Mouse (Mus musculus) embryonic facial prominence, embryonic 10.5 days (tissue): Measurements from ENCODE around the gene Mab21l1. TPM values are rescaled to one million over a fixed set of nuclear protein-coding genes. Genes with fewer than 3 reads are reported as not detected.

Experiments used
- DNase-seq: peaks from one replicate; pipeline ENCODE4 v3.0.0-alpha.2; 2017; ENCODE audit warnings: low spot score
- H3K27ac ChIP-seq: fragments of 300-500 bp; sonication (generic); replicated peaks from 2 replicates; pipeline ENCODE4 v1.5.1; 2016; ENCODE audit warnings: mild to moderate bottlenecking
- H3K27me3 ChIP-seq: fragments of 300-500 bp; sonication (generic); replicated peaks from 2 replicates; pipeline ENCODE4 v1.6.1; 2016; ENCODE audit warnings: low read depth, mild to moderate bottlenecking; ENCODE audit not compliant: poor library complexity, severe bottlenecking
- H3K36me3 ChIP-seq: fragments of 300-500 bp; sonication (generic); replicated peaks from 2 replicates; pipeline ENCODE4 v1.6.1; 2016; ENCODE audit warnings: mild to moderate bottlenecking, moderate library complexity
- H3K4me1 ChIP-seq: fragments of 300-500 bp; sonication (generic); 2 replicates; pipeline ENCODE4 v1.6.1; 2016
- H3K4me3 ChIP-seq: fragments of 300-500 bp; sonication (generic); 2 replicates; pipeline ENCODE4 v1.5.1; 2016; ENCODE audit warnings: mild to moderate bottlenecking, moderate library complexity
- H3K9me3 ChIP-seq: fragments of 300-500 bp; sonication (generic); 2 replicates; pipeline ENCODE4 v1.6.1; 2016; ENCODE audit warnings: mild to moderate bottlenecking
- WGBS: fragments of 180-500 bp; shearing (Covaris S2); methylation state at CpG from one replicate; pipeline ENCODE4 v1.1.7; 2016; 5-methylcytosine and 5-hydroxymethylcytosine counted together
- polyA plus RNA-seq: library from polyadenylated mRNA; unstranded; fragments of >200 nt; fragmentation: Nextera tagmentation; extraction: Ambion mirVana; gene quantifications from 2 replicates; pipeline ENCODE4 v1.2.1, GENCODE M21; 2016

Mab21l1 gene
- polyA plus RNA-seq, 1 experiment from 2014 or later: 62.6 TPM

DNA sequence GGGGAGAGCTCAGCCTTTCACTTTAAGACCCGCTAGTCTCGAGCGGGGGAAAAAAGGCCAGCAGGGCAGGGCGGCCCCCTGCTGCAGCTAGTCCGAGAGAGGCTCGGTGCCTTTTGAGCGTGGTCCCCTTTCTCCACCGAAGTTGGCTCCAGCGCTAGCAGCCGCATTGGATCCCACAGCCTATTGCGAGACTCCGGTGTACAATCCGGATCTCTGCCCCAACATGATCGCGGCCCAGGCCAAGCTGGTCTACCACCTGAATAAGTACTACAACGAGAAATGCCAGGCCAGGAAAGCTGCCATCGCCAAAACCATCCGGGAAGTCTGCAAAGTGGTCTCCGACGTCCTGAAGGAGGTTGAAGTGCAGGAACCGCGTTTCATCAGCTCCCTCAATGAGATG, 461 bp downstream of the Mab21l1 start:
- H3K36me3 ChIP-seq: no peaks in the 10 kb centered on the region
- H3K27me3 ChIP-seq: peaks cover 91% of the 10 kb centered on the region
- DNase-seq: no peak
- no peaks in the 10 kb centered on the region for H3K9me3 ChIP-seq
- H3K27ac ChIP-seq: peak overlapping the region; percentile 93
- peak overlapping the region; percentile 73 for H3K4me3 ChIP-seq
- WGBS: under 1% methylated on average over 22 of the region's 22 CpGs
- H3K4me1 ChIP-seq: peaks cover 61% of the 10 kb centered on the region

DNA sequence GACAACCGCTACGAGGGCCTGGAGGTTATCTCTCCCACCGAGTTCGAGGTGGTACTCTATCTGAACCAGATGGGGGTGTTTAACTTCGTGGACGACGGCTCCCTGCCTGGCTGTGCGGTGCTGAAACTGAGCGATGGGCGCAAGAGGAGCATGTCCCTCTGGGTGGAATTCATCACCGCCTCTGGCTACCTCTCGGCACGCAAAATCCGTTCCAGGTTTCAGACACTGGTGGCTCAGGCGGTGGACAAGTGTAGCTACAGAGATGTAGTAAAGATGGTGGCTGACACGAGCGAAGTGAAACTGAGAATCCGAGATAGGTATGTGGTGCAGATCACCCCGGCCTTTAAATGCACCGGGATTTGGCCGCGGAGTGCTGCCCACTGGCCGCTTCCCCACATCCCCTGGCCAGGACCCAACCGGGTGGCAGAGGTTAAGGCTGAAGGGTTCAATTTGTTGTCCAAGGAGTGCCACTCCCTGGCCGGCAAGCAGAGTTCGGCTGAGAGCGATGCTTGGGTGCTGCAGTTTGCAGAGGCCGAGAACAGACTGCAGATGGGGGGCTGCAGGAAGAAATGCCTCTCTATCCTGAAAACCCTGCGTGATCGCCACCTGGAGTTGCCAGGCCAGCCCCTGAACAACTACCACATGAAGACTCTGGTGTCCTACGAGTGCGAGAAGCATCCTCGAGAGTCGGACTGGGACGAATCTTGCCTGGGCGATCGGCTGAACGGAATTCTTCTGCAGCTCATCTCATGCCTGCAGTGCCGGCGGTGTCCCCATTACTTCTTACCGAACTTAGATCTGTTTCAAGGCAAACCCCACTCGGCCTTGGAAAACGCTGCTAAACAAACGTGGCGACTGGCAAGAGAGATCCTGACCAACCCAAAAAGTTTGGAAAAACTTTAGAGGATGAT, 1.1 kb downstream of the Mab21l1 start:
- Histone ChIP-seq H3K4me3 (peak overlapping the region; percentile 73), H3K36me3 (no peaks in the 10 kb centered on the region), H3K27me3 (peaks cover 85% of the 10 kb centered on the region), H3K9me3 (no peaks in the 10 kb centered on the region), H3K4me1 (peaks cover 61% of the 10 kb centered on the region), H3K27ac (peak overlapping the region; percentile 93)
- DNase-seq: peak; percentile 72
- WGBS: under 1% methylated on average over 45 of the region's 45 CpGs

DNA sequence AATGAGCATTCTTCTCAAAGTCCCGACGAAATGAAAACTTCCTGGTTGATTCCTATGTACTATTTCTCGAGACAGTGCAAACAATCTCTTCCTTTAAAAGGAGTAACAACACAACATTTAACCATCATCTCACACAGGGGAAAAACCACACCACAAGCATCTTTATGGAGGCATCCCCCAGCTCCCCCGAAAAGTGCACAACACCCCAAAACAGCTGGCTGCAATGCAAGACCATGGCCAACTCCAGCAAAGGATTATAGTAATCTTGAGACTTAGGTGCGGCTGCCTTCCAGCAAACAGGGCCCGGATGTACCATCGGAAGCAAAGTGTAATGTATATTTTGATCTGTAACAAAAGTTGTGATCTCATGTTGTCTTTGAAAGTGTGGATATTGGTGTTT, 1.8 kb downstream of the Mab21l1 start:
- peak overlapping the region; percentile 93 for H3K27ac ChIP-seq

DNA sequence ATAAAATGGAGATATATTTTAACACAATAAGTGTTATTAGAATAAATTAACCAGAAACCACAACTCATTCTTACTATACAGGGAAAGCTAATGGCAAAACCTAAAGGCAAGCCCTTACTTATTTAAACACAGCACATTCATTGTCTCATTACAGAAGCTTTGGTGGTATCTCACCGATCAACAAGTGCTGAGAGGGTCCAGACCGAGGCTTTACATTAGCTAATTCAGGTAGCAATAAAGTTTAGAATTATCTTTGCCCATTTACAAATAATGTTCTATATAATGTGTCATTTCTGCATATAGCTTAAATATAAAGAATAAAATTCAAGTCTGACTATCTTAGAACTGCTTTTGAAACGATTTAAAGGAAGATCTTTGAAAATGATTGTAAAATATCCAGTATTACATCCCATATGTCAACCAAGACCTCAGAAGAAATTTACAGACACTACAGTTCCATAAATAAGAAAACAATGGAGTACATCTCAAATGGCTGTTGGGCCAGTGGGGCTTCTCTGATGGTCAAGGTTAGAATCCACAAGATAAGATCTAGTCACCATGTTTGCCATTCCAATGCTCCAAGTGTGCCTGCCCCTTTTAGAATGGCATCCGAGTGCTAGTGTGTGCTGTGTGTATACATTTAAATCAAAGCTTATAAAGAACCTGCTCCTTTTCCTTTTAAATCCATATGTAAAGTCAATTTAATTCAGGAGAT, 3.1 kb downstream of the Mab21l1 start:
- Histone ChIP-seq H3K27me3 (peaks cover 84% of the 10 kb centered on the region), H3K4me3 (peak overlapping the region; percentile 73), H3K27ac (peak overlapping the region; percentile 93), H3K36me3 (no peaks in the 10 kb centered on the region), H3K4me1 (peaks cover 63% of the 10 kb centered on the region), H3K9me3 (no peaks in the 10 kb centered on the region)
- 26% methylated on average over 4 of the region's 4 CpGs for WGBS
- DNase-seq: no peak

More for the DNA sequence above, 1.8 kb downstream of the Mab21l1 start:
- DNase-seq: peak; percentile 54
- Histone ChIP-seq H3K4me3 (peak overlapping the region; percentile 73), H3K36me3 (no peaks in the 10 kb centered on the region), H3K4me1 (peaks cover 62% of the 10 kb centered on the region), H3K27me3 (peaks cover 84% of the 10 kb centered on the region), H3K9me3 (no peaks in the 10 kb centered on the region)
- 2% methylated on average over 7 of the region's 7 CpGs for WGBS

DNA sequence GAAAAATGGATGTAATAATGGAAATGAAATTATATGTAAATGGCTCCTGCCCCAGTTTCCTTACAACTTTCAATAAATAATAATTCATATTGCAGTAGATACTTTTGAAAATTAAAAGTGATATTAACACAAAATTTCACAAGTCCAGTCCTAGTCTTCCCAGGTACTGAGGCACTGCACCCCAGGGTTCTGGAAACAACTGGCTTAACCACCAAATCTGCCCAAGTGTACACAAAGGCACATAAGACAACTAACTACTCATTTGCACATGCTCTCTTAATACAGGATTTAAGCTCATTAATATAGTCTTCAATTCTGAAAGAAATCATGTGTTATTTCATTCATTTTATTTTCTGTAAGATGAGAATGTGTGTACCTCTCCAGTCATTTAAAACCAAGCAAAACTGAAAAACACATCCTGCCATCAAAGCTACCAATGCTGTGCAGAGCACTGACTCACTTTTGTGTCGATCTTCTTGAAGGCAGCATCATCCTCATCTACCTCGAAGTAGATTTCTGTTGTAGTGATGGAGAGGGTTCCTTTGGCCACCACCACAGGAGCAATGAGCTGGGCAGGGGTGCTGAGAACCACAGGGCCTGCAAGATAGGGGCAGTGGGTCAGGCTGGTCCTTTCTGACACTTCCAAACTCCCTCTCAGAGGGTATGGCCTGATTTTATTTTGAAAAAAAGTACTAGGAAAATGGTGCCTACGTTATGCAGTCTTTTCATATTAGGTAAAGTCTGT, 3.8 kb downstream of the Mab21l1 start:
- H3K4me3 ChIP-seq: peak overlapping the region; percentile 73
- peak overlapping the region; percentile 93 for H3K27ac ChIP-seq
- 9% methylated on average over 3 of the region's 3 CpGs for WGBS
- H3K36me3 ChIP-seq: no peaks in the 10 kb centered on the region
- peaks cover 56% of the 10 kb centered on the region for H3K4me1 ChIP-seq
- H3K9me3 ChIP-seq: no peaks in the 10 kb centered on the region
- DNase-seq: peak; percentile 48
- peaks cover 81% of the 10 kb centered on the region for H3K27me3 ChIP-seq

DNA sequence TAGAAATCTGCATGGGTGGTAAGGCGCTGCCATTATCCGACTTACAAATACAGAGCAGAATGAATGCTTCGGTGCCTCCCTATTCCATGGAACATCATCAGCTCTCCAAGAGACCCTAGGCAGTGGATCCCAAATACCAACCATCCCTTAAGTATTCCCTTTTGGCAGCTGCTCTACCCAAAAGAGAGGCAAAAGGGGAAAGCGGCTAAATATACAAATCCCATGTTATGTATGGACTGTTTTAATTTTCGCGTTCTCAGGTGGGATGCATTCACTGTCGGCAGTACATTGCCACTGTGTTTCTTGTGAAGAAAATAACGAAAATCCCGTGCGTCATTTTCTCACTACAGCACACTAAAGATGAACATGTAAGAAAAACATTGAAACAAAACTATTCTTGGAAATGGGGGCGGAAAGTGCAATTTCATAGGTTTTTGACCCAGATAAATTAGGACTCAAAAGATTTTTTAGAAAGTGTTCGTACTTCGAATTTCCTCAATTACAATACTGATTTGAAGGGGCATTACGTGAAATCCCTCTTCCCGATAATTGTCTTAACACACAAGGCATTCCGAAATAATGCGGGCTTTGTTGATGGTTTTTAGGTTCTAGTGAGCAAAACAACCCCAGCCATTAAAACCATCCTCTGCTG, 4.7 kb downstream of the Mab21l1 start:
- 3% methylated on average over 17 of the region's 17 CpGs for WGBS
- Histone ChIP-seq H3K9me3 (no peaks in the 10 kb centered on the region), H3K4me1 (peaks cover 48% of the 10 kb centered on the region), H3K27me3 (peaks cover 81% of the 10 kb centered on the region), H3K4me3 (peak overlapping the region; percentile 73), H3K36me3 (no peaks in the 10 kb centered on the region), H3K27ac (peak overlapping the region; percentile 93)
- DNase-seq: peak; percentile 44

DNA sequence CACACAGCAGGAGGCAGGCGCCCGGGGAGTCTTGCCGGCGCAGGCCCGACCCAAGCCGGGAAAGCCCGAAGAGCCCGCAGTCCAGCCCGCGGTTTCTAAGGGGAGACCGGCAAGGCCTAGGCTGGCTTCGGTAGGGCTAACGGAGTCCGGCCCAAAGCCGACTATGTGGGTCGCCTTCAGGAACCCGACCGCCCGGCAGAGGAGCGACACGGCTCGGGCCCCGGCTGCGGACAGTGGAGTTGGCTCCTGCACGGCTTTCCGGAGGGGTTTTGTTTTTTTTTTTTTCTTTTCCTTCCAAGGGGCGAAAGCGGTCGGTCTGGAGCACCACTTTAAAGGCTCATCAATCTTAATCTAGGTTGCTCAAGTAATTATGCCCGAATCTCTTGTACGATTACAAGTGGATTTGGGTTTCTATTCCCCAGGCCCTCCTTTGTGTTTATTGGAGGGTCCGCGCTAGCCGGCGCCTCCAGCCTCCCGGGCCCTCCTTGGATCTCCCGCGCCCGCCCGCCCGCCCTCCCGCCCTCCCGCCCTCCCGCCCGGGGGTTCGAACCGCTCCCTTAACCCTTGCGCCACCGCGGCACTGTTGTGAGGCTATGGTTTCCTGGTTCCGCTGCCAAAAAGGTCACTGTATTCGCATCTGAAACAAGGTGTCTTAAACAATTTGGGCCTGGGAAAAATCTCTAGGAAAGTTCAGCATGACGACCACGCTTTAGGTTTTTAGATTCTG, 5.3 kb downstream of the Mab21l1 start:
- no peaks in the 10 kb centered on the region for H3K36me3 ChIP-seq
- H3K9me3 ChIP-seq: no peaks in the 10 kb centered on the region
- peaks cover 42% of the 10 kb centered on the region for H3K4me1 ChIP-seq
- H3K4me3 ChIP-seq: peak overlapping the region; percentile 73
- H3K27ac ChIP-seq: peak overlapping the region; percentile 93
- WGBS: under 1% methylated on average over 54 of the region's 54 CpGs
- peaks cover 75% of the 10 kb centered on the region for H3K27me3 ChIP-seq
- peak; percentile 84 for DNase-seq

DNA sequence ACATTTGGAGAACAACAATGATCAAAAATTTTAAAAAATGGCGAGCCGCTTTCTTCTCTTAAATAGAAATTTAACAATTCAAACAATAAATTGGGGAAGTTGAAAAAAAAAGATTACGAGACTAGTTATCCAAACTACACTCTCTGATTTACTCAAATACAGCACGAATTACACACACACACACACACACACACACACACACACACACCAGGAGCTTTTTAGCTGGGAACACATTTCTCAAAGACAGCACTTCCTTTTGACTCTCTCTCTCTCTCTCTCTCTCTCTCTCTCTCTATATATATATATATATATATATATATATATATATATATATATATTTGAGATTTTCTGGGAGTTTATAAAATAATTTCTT, 5.9 kb downstream of the Mab21l1 start:
- no peaks in the 10 kb centered on the region for H3K9me3 ChIP-seq
- H3K36me3 ChIP-seq: no peaks in the 10 kb centered on the region
- peaks cover 70% of the 10 kb centered on the region for H3K27me3 ChIP-seq
- H3K4me3 ChIP-seq: peak overlapping the region; percentile 73
- DNase-seq: no peak
- peak overlapping the region; percentile 93; the same call in 1 of the 2 replicates for H3K27ac ChIP-seq
- peaks cover 37% of the 10 kb centered on the region for H3K4me1 ChIP-seq
- 6% methylated on average over 4 of the region's 4 CpGs for WGBS

DNA sequence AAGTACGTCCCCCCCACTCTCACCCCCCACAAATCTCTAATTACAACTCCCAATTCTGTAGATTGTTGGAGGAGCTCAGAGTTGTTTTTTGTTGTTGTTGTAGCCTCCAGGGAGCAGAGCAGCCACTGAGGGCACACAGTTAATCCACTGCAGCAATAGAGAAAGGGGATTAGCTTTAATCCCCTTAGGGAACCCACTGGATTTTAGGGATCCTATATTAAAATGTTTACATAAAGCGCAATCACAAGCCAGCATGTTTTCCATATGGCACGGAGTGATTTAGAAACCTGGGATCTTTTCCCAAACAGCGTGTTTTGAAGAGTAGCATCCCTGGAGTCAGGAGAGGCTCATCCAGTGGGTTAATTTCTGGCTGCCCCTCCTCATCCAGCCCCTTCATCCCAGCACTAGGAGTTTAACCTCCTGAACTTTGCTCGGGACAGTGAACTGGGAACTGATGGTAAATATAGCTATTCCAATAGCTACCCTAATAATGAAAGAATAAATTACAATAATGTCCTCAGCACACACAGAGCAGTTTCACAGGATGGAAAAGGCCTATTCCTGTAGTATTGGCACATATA, 6.4 kb downstream of the Mab21l1 start:
- WGBS: 9% methylated on average over 5 of the region's 5 CpGs
- Histone ChIP-seq H3K36me3 (no peaks in the 10 kb centered on the region), H3K27me3 (peaks cover 65% of the 10 kb centered on the region), H3K9me3 (no peaks in the 10 kb centered on the region), H3K4me3 (no peak overlapping the region), H3K27ac (peak overlapping the region; percentile 27; the same call in 1 of the 2 replicates), H3K4me1 (peaks cover 32% of the 10 kb centered on the region)
- DNase-seq: no peak

DNA sequence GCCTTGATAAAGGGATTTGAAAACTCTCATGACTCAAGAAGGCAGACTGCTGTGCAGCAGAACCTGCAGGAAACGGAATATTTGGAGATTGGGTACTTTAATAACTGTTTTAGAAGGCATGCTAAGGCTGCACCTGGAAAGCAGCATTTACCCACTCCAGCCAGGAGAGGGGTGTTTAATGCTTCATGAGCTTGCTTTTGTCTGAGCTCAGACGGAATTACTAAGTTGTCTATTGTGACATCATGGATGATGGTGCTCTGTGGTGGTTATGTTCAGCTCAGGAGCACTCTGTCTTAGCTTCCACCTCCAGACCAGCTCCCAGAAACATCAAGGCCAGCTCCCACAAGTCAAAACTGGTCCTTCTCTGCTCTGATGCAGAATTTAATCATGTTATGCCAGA, 7.5 kb downstream of the Mab21l1 start:
- DNase-seq: no peak
- peaks cover 53% of the 10 kb centered on the region for H3K27me3 ChIP-seq
- WGBS: 39% methylated on average over 2 of the region's 2 CpGs

DNA sequence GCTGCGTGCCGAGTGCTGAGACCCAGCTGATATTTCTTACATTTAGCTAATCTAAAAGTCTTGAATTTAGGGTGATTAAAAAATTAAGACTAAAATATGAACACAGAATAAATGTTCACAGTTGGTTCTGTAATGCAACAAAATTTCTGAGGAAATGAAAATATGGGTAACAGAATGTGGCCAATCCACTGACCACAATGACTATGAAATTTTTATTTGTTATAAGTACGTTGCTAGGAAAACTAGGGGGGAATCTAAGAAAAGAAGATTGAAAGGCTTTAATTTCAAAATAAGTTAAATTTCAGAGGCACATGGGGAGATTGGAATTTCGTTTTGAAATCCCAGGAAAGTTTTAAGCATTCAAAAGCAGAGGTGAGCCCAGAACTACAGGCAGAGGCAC, 8.3 kb downstream of the Mab21l1 start:
- H3K27ac ChIP-seq: no peak overlapping the region
- H3K9me3 ChIP-seq: no peaks in the 10 kb centered on the region
- H3K27me3 ChIP-seq: peaks cover 46% of the 10 kb centered on the region
- no peak for DNase-seq
- 83% methylated on average over 4 of the region's 4 CpGs for WGBS
- H3K36me3 ChIP-seq: no peaks in the 10 kb centered on the region
- H3K4me1 ChIP-seq: peaks cover 35% of the 10 kb centered on the region
- H3K4me3 ChIP-seq: no peak overlapping the region

More for the DNA sequence above, 7.5 kb downstream of the Mab21l1 start:
- peaks cover 35% of the 10 kb centered on the region for H3K4me1 ChIP-seq
- no peak overlapping the region for H3K4me3 ChIP-seq
- H3K9me3 ChIP-seq: no peaks in the 10 kb centered on the region
- no peaks in the 10 kb centered on the region for H3K36me3 ChIP-seq
- H3K27ac ChIP-seq: no peak overlapping the region
